Mouse (Mus musculus): ENCODE results near the gene Prkaa2. TPM values are rescaled to one million over a fixed set of nuclear protein-coding genes. Genes with fewer than 3 reads are reported as not detected.

Gene Prkaa2
- total RNA-seq, 4 experiments from 2014 or later: 19.1 to 21.2 (median 20.1) TPM

GRCm38 (mm10) chr4:105109990-105110683, 447 bp upstream of the Prkaa2 start:
- DNase-seq (ENCODE audit: low spot score in 2 of 2): peak; percentile 39 to 54

- DNase-seq (ENCODE audit: low spot score in 2 of 2): no peak
Observed at GRCm38 (mm10) chr4:105108641-105109198, 970 bp downstream of the Prkaa2 start.

GRCm38 (mm10) chr4:105107943-105108640, 1.6 kb downstream of the Prkaa2 start:
- no peak for DNase-seq (ENCODE audit: low spot score in 2 of 2)

- DNase-seq (ENCODE audit: low spot score in 2 of 2): no peak
Observed at GRCm38 (mm10) chr4:105104099-105104872, 5.4 kb downstream of the Prkaa2 start.

- no peak for DNase-seq (ENCODE audit: low spot score in 2 of 2)
Observed at GRCm38 (mm10) chr4:105101337-105101688, 8.4 kb downstream of the Prkaa2 start.

- DNase-seq (ENCODE audit: low spot score in 2 of 2): peak in 1 of 2 experiments; percentile 28
Observed at GRCm38 (mm10) chr4:105100508-105101336, 9.0 kb downstream of the Prkaa2 start.

GRCm38 (mm10) chr4:105098660-105099059, 11.0 kb downstream of the Prkaa2 start:
- DNase-seq (ENCODE audit: low spot score in 2 of 2): no peak

GRCm38 (mm10) chr4:105098158-105098557, 11.5 kb downstream of the Prkaa2 start:
- no peak for DNase-seq (ENCODE audit: low spot score in 2 of 2)

GRCm38 (mm10) chr4:105095316-105095715, 14.4 kb downstream of the Prkaa2 start:
- DNase-seq (ENCODE audit: low spot score in 2 of 2): peak in 1 of 2 experiments; percentile 38

GRCm38 (mm10) chr4:105093951-105094350, 15.7 kb downstream of the Prkaa2 start:
- DNase-seq (ENCODE audit: low spot score in 2 of 2): no peak

GRCm38 (mm10) chr4:105090417-105090816, 19.3 kb downstream of the Prkaa2 start:
- DNase-seq (ENCODE audit: low spot score in 2 of 2): no peak

GRCm38 (mm10) chr4:105089386-105089785, 20.3 kb downstream of the Prkaa2 start:
- no peak for DNase-seq (ENCODE audit: low spot score in 2 of 2)

- no peak for DNase-seq (ENCODE audit: low spot score in 2 of 2)
Observed at GRCm38 (mm10) chr4:105088671-105089070, 21.0 kb downstream of the Prkaa2 start.

GRCm38 (mm10) chr4:105076152-105076551, 33.5 kb downstream of the Prkaa2 start:
- DNase-seq (ENCODE audit: low spot score in 2 of 2): no peak

- DNase-seq (ENCODE audit: low spot score in 2 of 2): no peak
Observed at GRCm38 (mm10) chr4:105071761-105072427, 37.8 kb downstream of the Prkaa2 start.

- peak; percentile 31 to 67 for DNase-seq (ENCODE audit: low spot score in 2 of 2)
Observed at GRCm38 (mm10) chr4:105070982-105071381, 38.7 kb downstream of the Prkaa2 start.

GRCm38 (mm10) chr4:105051291-105051690, 58.4 kb downstream of the Prkaa2 start:
- DNase-seq (ENCODE audit: low spot score in 2 of 2): no peak

GRCm38 (mm10) chr4:105050041-105050440, 59.6 kb downstream of the Prkaa2 start:
- DNase-seq (ENCODE audit: low spot score in 2 of 2): no peak

- DNase-seq (ENCODE audit: low spot score in 2 of 2): no peak
Observed at GRCm38 (mm10) chr4:105034259-105034658, 75.4 kb downstream of the Prkaa2 start.

- DNase-seq (ENCODE audit: low spot score in 2 of 2): no peak
Observed at GRCm38 (mm10) chr4:105033153-105033552, 76.5 kb downstream of the Prkaa2 start.
